Mouse (Mus musculus) ovary, postnatal 14 days (tissue): ENCODE measurements around the gene Lrrc74b.
"Not testable (repeated sequence)": the region's sequence is repeated elsewhere in the genome, so short reads cannot be mapped to it uniquely, and the experiment has no call there.

Experiments
- DNase-seq: peaks from one replicate; pipeline ENCODE4 v3.0.0; 2022; ENCODE audit warnings: low spot score

Lrrc74b gene

GRCm38 (mm10) chr16:17552837-17553236, 8.2 kb downstream of the Lrrc74b start:
- DNase-seq: no peak

- no peak for DNase-seq
Measured at GRCm38 (mm10) chr16:17542632-17543031, 18.4 kb downstream of the Lrrc74b start.

- no peak for DNase-seq
Measured at GRCm38 (mm10) chr16:17536584-17536983, 24.5 kb downstream of the Lrrc74b start.

- no peak for DNase-seq
Measured at GRCm38 (mm10) chr16:17532676-17533329, 28.2 kb downstream of the Lrrc74b start.

- no peak for DNase-seq
Measured at GRCm38 (mm10) chr16:17532271-17532670, 28.8 kb downstream of the Lrrc74b start.

GRCm38 (mm10) chr16:17530640-17531288, 30.3 kb downstream of the Lrrc74b start, which contains the start of gene Thap7:
Gene Thap7, minus strand, starts transcription at chr16:17531136.
- peak; percentile 93 for DNase-seq

- DNase-seq: no peak
Measured at GRCm38 (mm10) chr16:17529981-17530586, 31.0 kb downstream of the Lrrc74b start.

- DNase-seq: no peak
Measured at GRCm38 (mm10) chr16:17528276-17528675, 32.8 kb downstream of the Lrrc74b start.

- no peak for DNase-seq
Measured at GRCm38 (mm10) chr16:17527606-17528005, 33.4 kb downstream of the Lrrc74b start.

- no peak for DNase-seq
Measured at GRCm38 (mm10) chr16:17526223-17526622, 34.8 kb downstream of the Lrrc74b start.

GRCm38 (mm10) chr16:17525524-17525923, 35.5 kb downstream of the Lrrc74b start:
- DNase-seq: no peak

- no peak for DNase-seq
Measured at GRCm38 (mm10) chr16:17524156-17524555, 36.9 kb downstream of the Lrrc74b start.

GRCm38 (mm10) chr16:17518910-17519309, 42.1 kb downstream of the Lrrc74b start:
- no peak for DNase-seq

GRCm38 (mm10) chr16:17511431-17511830, 49.6 kb downstream of the Lrrc74b start:
- DNase-seq: no peak

GRCm38 (mm10) chr16:17510686-17511085, 50.4 kb downstream of the Lrrc74b start:
- DNase-seq: no peak

GRCm38 (mm10) chr16:17510143-17510542, 50.9 kb downstream of the Lrrc74b start:
- no peak for DNase-seq

GRCm38 (mm10) chr16:17509240-17509597, 51.8 kb downstream of the Lrrc74b start:
- no peak for DNase-seq

GRCm38 (mm10) chr16:17508546-17509239, 52.4 kb downstream of the Lrrc74b start, which contains the start of gene Lztr1:
Gene Lztr1, plus strand, starts transcription at chr16:17508688.
- DNase-seq: peak; percentile 81

GRCm38 (mm10) chr16:17508031-17508430, 53.0 kb downstream of the Lrrc74b start:
- DNase-seq: not testable (repeated sequence)

GRCm38 (mm10) chr16:17507018-17507552, 54.0 kb downstream of the Lrrc74b start:
- DNase-seq: no peak

- no peak for DNase-seq
Measured at GRCm38 (mm10) chr16:17502681-17503080, 58.4 kb downstream of the Lrrc74b start.

GRCm38 (mm10) chr16:17499249-17499883, 61.7 kb downstream of the Lrrc74b start:
- DNase-seq: no peak
